Comparison of ENCODE assay signal across 11 mouse cellular contexts in the genomic region with DNA sequence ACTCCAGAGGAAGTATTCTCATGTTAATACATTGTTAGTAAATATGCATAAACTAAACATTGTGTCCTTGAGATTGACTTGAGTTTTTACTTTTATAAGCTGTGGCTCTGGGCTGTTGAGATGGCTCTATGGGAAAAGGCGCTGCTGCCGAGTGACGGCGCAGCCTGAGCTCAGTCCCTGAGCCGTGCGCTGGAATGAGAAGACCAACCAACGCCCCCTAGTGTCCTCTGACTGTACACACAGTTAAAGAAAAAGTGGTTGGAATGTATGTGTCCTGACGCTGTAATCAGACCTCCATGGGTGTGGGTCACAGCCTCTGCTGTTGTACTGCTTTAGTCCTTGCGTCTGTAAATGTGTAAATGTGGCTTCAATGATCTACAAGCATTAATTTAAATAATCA. TPM values are rescaled to one million over a fixed set of nuclear protein-coding genes. Genes with fewer than 3 reads are reported as not detected.
DNase-seq lines count a peak whose midpoint lies in the region; ATAC-seq and TF ChIP-seq lines count a peak whose summit lies in the region.
"Had no signal": no experiment of that assay in that cellular context is flagged by ENCODE, and none has a peak within 500 bp of the region (broad histone marks: within the 10 kb centered on the region; RNA-seq: fewer than 3 reads in every experiment).

No protein-coding gene starts in this region.

- DNase-seq in heart, adult 2 months = no peak
- no peak for DNase-seq in heart, adult 9 months (ENCODE audit: low spot score in 2 of 2)
- DNase-seq in thymus, adult 2 months = peak; percentile 6
- no peak for DNase-seq in thymus, postnatal 0 days (ENCODE audit: low spot score)
- peak; percentile 54 for DNase-seq in liver, embryonic 13.5 days
- no peak for DNase-seq in cerebellum, postnatal 14 days
- DNase-seq in right cerebral cortex, adult 2 months (ENCODE audit: low spot score in 2 of 2) = no peak
- no peak for DNase-seq in MN1 (ENCODE audit: low spot score)

- 0 out of 2 replicates have a peak, but pooled peaks cover 2% of the 10 kb centered on the region for H3K79me2 ChIP-seq in heart, adult 2 months (replicated peaks; ENCODE audit: control insufficient read depth, insufficient read depth, low read length)

- intact Hi-C loops in heart, adult 2 months (cut with DNase I) = no loop called here

- no peak for ATAC-seq in liver, embryonic 13.5 days (ENCODE audit: low read depth)

- H3K9ac ChIP-seq in heart, adult 2 months (ENCODE audit: low read depth, low read length) = no peak overlapping the region
- no peak overlapping the region for H3K9ac ChIP-seq in liver, embryonic 13.5 days
- H3K9ac ChIP-seq: hindbrain, embryonic 13.5 days; limb, embryonic 15.5 days had no signal

- peak; percentile 38 for TF ChIP-seq CTCF in heart, adult 2 months (IDR thresholded peaks at IDR 0.05)
- no peak for TF ChIP-seq CTCF in thymus, adult 2 months (IDR thresholded peaks at IDR 0.05; ENCODE audit: borderline replicate concordance, control insufficient read depth, extremely low read depth, insufficient read depth, low read length, poor library complexity)

- H3K9me3 ChIP-seq in liver, embryonic 13.5 days (replicated peaks) = no peaks in the 10 kb centered on the region
- H3K9me3 ChIP-seq: G1E; limb, embryonic 15.5 days had no signal

- no peak overlapping the region for H3K4me2 ChIP-seq in liver, embryonic 13.5 days
- H3K4me2 ChIP-seq: hindbrain, embryonic 13.5 days; limb, embryonic 15.5 days had no signal

- H3K36me3 ChIP-seq in heart, adult 2 months (ENCODE audit: control insufficient read depth, insufficient read depth, low read length) = no peaks in the 10 kb centered on the region; the same call in 1 of the 2 replicates
- H3K36me3 ChIP-seq in thymus, adult 2 months (ENCODE audit: control insufficient read depth, insufficient read depth, low read length) = no peaks in the 10 kb centered on the region
- H3K36me3 ChIP-seq in liver, embryonic 13.5 days = peaks cover 27% of the 10 kb centered on the region

- H3K27me3 ChIP-seq in heart, adult 2 months (ENCODE audit: control insufficient read depth, insufficient read depth, low read length) = no peaks in the 10 kb centered on the region
- H3K27me3 ChIP-seq in thymus, adult 2 months (ENCODE audit: control insufficient read depth, insufficient read depth, low read length) = no peaks in the 10 kb centered on the region
- H3K27me3 ChIP-seq in liver, embryonic 13.5 days = no peaks in the 10 kb centered on the region
- H3K27me3 ChIP-seq: hindbrain, embryonic 13.5 days; limb, embryonic 15.5 days had no signal

- TF ChIP-seq POLR2A in heart, adult 2 months (IDR thresholded peaks at IDR 0.05; ENCODE audit: insufficient read depth, low read depth, low read length) = no peak
- no peak for TF ChIP-seq POLR2A in thymus, adult 2 months (IDR thresholded peaks at IDR 0.05; ENCODE audit: control insufficient read depth, extremely low read depth, insufficient read depth, low read length, poor library complexity)

- H3K27ac ChIP-seq in heart, adult 2 months = no peak overlapping the region
- H3K27ac ChIP-seq in thymus, adult 2 months (ENCODE audit: control insufficient read depth, insufficient read depth, low read length) = no peak overlapping the region
- no peak overlapping the region for H3K27ac ChIP-seq in liver, embryonic 13.5 days
- H3K27ac ChIP-seq: hindbrain, embryonic 13.5 days; limb, embryonic 15.5 days had no signal

- no peaks in the 10 kb centered on the region; the same call in 1 of the 2 replicates for H3K4me1 ChIP-seq in heart, adult 2 months (ENCODE audit: control insufficient read depth, insufficient read depth, low read length)
- H3K4me1 ChIP-seq in thymus, adult 2 months (replicated peaks; ENCODE audit: control insufficient read depth, insufficient read depth, low read length) = no peaks in the 10 kb centered on the region
- peaks cover 11% of the 10 kb centered on the region for H3K4me1 ChIP-seq in liver, embryonic 13.5 days (replicated peaks)
- H3K4me1 ChIP-seq: hindbrain, embryonic 13.5 days; limb, embryonic 15.5 days had no signal

- no peak overlapping the region for H3K4me3 ChIP-seq in heart, adult 2 months
- no peak overlapping the region for H3K4me3 ChIP-seq in thymus, adult 2 months (ENCODE audit: control insufficient read depth, insufficient read depth, low read length)
- no peak overlapping the region for H3K4me3 ChIP-seq in liver, embryonic 13.5 days (replicated peaks)
- H3K4me3 ChIP-seq: hindbrain, embryonic 13.5 days; limb, embryonic 15.5 days had no signal

- no peak for TF ChIP-seq EP300 in heart, adult 2 months (IDR thresholded peaks at IDR 0.05; ENCODE audit: insufficient read depth, low read depth, low read length)

- WGBS in heart, adult 2 months = 63% methylated on average over 9 of the region's 9 CpGs
- 89% methylated on average over 9 of the region's 9 CpGs for WGBS in thymus, adult 2 months
- WGBS in liver, embryonic 13.5 days (ENCODE audit: insufficient replicate concordance) = 55% methylated on average over 9 of the region's 9 CpGs

RNA-seq across cellular contexts. Expression of a gene that starts 29.0 kb away (rescaled TPM):
- total RNA-seq in heart, adult 2 months (2021) = 10 to 100 TPM; 15.5 to 15.6 TPM
- 15.0 and 18.8 TPM in 2 replicates for polyA plus RNA-seq in heart, adult 2 months (2012; rRNA removed)
- 46.9 and 47.1 TPM in 2 replicates for polyA plus RNA-seq in thymus, adult 2 months (2012; rRNA removed)
- 15.6 and 16.3 TPM in 2 replicates for polyA plus RNA-seq in thymus, postnatal 0 days (2015; fragmentation: Nextera tagmentation; extraction: Ambion mirVana)
- polyA plus RNA-seq in liver, embryonic 13.5 days (2015; fragmentation: Nextera tagmentation; extraction: Ambion mirVana) = 19.9 and 20.4 TPM in 2 replicates

RNA-seq across cellular contexts. Expression of a gene that starts 38.6 kb away (rescaled TPM):
- 10 to 100 TPM; 40.6 to 43.1 TPM for total RNA-seq in heart, adult 2 months (2021)
- 15.6 and 24.8 TPM in 2 replicates for polyA plus RNA-seq in heart, adult 2 months (2012; rRNA removed)
- 28.9 and 31.5 TPM in 2 replicates for polyA plus RNA-seq in thymus, adult 2 months (2012; rRNA removed)
- 61.1 and 63.3 TPM in 2 replicates for polyA plus RNA-seq in thymus, postnatal 0 days (2015; fragmentation: Nextera tagmentation; extraction: Ambion mirVana)
- polyA plus RNA-seq in liver, embryonic 13.5 days (2015; fragmentation: Nextera tagmentation; extraction: Ambion mirVana) = 21.3 and 28.2 TPM in 2 replicates

Comparison
In these comparisons a context has a peak if more than half of its experiments do, and no peak if none do; other contexts are left out.
1. DNase-seq: peak in thymus, adult 2 months (single experiment) and liver, embryonic 13.5 days (single experiment); none in heart, adult 2 months (0 of 2), heart, adult 9 months (0 of 2), thymus, postnatal 0 days (single experiment), cerebellum, postnatal 14 days (0 of 2), right cerebral cortex, adult 2 months (0 of 2) and MN1 (single experiment).